14 mouse cellular contexts compared by ENCODE assay signal in the genomic region with DNA sequence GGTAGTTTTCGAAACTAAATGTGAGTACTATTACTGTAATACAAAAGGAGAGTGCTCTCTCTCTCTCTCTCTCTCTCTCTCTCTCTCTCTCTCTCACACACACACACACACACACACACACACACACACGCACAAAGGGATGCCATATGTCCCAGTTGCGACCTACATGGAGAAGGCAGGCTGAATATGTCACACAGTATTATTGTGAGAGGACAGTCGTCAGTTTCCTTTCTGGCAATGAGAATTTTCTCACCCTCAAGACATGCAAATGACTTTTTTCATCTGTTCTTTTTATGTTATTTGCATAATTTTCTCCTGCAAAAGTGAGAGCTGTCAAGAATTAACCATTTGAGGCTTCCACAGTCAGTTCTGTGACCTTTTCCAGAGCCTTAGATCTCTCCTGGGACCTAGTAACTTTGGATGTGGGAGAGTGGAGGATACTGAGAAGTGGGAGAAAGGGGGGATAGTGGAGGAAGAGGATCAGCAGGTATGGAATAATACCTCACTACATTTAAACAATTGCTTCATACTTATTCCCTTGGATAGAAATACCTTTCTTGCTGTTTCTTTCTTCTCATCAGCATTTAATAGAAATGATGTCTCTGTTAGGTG.
A peak's percentile ranks its signal among the peaks of the same experiment; 100 is the strongest.
DNase-seq lines count a peak whose midpoint lies in the region; ATAC-seq and TF ChIP-seq lines count a peak whose summit lies in the region.
"Had no signal": no experiment of that assay in that cellular context is flagged by ENCODE, and none has a peak within 500 bp of the region (broad histone marks: within the 10 kb centered on the region; RNA-seq: fewer than 3 reads in every experiment).

No protein-coding gene starts in this region.

- peaks cover 4% of the 10 kb centered on the region; the same call in 1 of the 2 replicates for H3K27me3 ChIP-seq in heart, embryonic 13.5 days (replicated peaks)
- no peaks in the 10 kb centered on the region for H3K27me3 ChIP-seq in heart, adult 2 months (ENCODE audit: control insufficient read depth, insufficient read depth, low read length)
- H3K27me3 ChIP-seq in forebrain, embryonic 14.5 days (replicated peaks; ENCODE audit: control insufficient read depth, insufficient read depth, low read length): no peaks in the 10 kb centered on the region
- no peaks in the 10 kb centered on the region for H3K27me3 ChIP-seq in midbrain, embryonic 13.5 days
- H3K27me3 ChIP-seq: liver, embryonic 13.5 days had no signal

- TF ChIP-seq CTCF in heart, adult 2 months (IDR thresholded peaks at IDR 0.05): no peak

- H3K9me3 ChIP-seq in heart, embryonic 13.5 days: no peaks in the 10 kb centered on the region
- H3K9me3 ChIP-seq in forebrain, embryonic 14.5 days (replicated peaks; ENCODE audit: control insufficient read depth, low read length): no peaks in the 10 kb centered on the region
- H3K9me3 ChIP-seq in midbrain, embryonic 13.5 days: no peaks in the 10 kb centered on the region
- H3K9me3 ChIP-seq: kidney, embryonic 15.5 days; liver, embryonic 13.5 days had no signal

- no peak overlapping the region for H3K4me3 ChIP-seq in heart, embryonic 13.5 days
- no peak overlapping the region for H3K4me3 ChIP-seq in heart, adult 2 months
- no peak overlapping the region; the same call in 1 of the 2 replicates for H3K4me3 ChIP-seq in forebrain, embryonic 14.5 days (ENCODE audit: low read depth, low read length)
- no peak overlapping the region for H3K4me3 ChIP-seq in midbrain, embryonic 13.5 days (replicated peaks)
- H3K4me3 ChIP-seq: liver, embryonic 13.5 days had no signal

- peak overlapping the region; percentile 69; the same call in 1 of the 2 replicates for H3K4me2 ChIP-seq in heart, embryonic 13.5 days
- peak overlapping the region; percentile 59 for H3K4me2 ChIP-seq in forebrain, embryonic 14.5 days (ENCODE audit: low read length)
- H3K4me2 ChIP-seq in midbrain, embryonic 13.5 days (replicated peaks): 0 out of 2 replicates have a peak overlapping the region, but pooled peaks have one; percentile 4

- no peak for ATAC-seq in heart, embryonic 13.5 days (ENCODE audit: extremely low read depth, insufficient number of reproducible peaks, low FRiP score, low TSS enrichment)
- ATAC-seq in forebrain, embryonic 14.5 days: peak; percentile 82
- ATAC-seq in midbrain, embryonic 13.5 days: peak; percentile 57; the same call in 1 of the 2 replicates
- ATAC-seq: Patski had no signal

- H3K79me2 ChIP-seq in heart, adult 2 months (replicated peaks; ENCODE audit: control insufficient read depth, insufficient read depth, low read length): no peaks in the 10 kb centered on the region

- no peak overlapping the region for H3K27ac ChIP-seq in heart, embryonic 13.5 days (replicated peaks)
- H3K27ac ChIP-seq in heart, adult 2 months: no peak overlapping the region
- no peak overlapping the region for H3K27ac ChIP-seq in forebrain, embryonic 14.5 days (ENCODE audit: low read depth, low read length)
- H3K27ac ChIP-seq in midbrain, embryonic 13.5 days: no peak overlapping the region
- H3K27ac ChIP-seq: kidney, embryonic 15.5 days; liver, embryonic 13.5 days; macrophage had no signal

- no peaks in the 10 kb centered on the region for H3K36me3 ChIP-seq in heart, embryonic 13.5 days
- no peaks in the 10 kb centered on the region for H3K36me3 ChIP-seq in heart, adult 2 months (ENCODE audit: control insufficient read depth, insufficient read depth, low read length)
- no peaks in the 10 kb centered on the region for H3K36me3 ChIP-seq in forebrain, embryonic 14.5 days (ENCODE audit: control insufficient read depth, insufficient read depth, low read length)
- no peaks in the 10 kb centered on the region for H3K36me3 ChIP-seq in midbrain, embryonic 13.5 days
- H3K36me3 ChIP-seq: kidney, embryonic 15.5 days; liver, embryonic 13.5 days had no signal

- DNase-seq in heart, adult 2 months: no peak
- peak; percentile 64 for DNase-seq in brain, adult 2 months (ENCODE audit: low read depth, low spot score)
- peak; percentile 71 for DNase-seq in forebrain, embryonic 14.5 days (ENCODE audit: low spot score)
- no peak for DNase-seq in adrenal gland, postnatal 36 days
- DNase-seq in ovary, postnatal 36 days (ENCODE audit: low spot score): no peak
- DNase-seq in kidney, adult 9 months: no peak
- DNase-seq: cerebellum, adult 18-20 months; liver, embryonic 13.5 days; spleen, adult 18-20 months had no signal

- 65% methylated on average over 4 of the region's 4 CpGs for WGBS in heart, embryonic 13.5 days
- WGBS in heart, adult 2 months: 67% methylated on average over 4 of the region's 4 CpGs
- WGBS in forebrain, embryonic 14.5 days: 33% methylated on average over 4 of the region's 4 CpGs
- 60% methylated on average over 4 of the region's 4 CpGs for WGBS in midbrain, embryonic 13.5 days

- peaks cover 3% of the 10 kb centered on the region; the same call in 1 of the 2 replicates for H3K4me1 ChIP-seq in heart, embryonic 13.5 days
- no peaks in the 10 kb centered on the region for H3K4me1 ChIP-seq in heart, adult 2 months (ENCODE audit: control insufficient read depth, insufficient read depth, low read length)
- H3K4me1 ChIP-seq in forebrain, embryonic 14.5 days (ENCODE audit: control insufficient read depth, insufficient read depth, low read length): no peaks in the 10 kb centered on the region; the same call in 1 of the 2 replicates
- H3K4me1 ChIP-seq in midbrain, embryonic 13.5 days (replicated peaks): peaks cover 23% of the 10 kb centered on the region
- H3K4me1 ChIP-seq: liver, embryonic 13.5 days had no signal

- no peak for TF ChIP-seq EP300 in heart, adult 2 months (IDR thresholded peaks at IDR 0.05; ENCODE audit: insufficient read depth, low read depth, low read length)

- no peak for TF ChIP-seq POLR2A in heart, adult 2 months (IDR thresholded peaks at IDR 0.05; ENCODE audit: insufficient read depth, low read depth, low read length)

- intact Hi-C loops in heart, adult 2 months (cut with DNase I): no loop called here

- no peak overlapping the region for H3K9ac ChIP-seq in heart, embryonic 13.5 days
- no peak overlapping the region for H3K9ac ChIP-seq in heart, adult 2 months (ENCODE audit: low read depth, low read length)
- no peak overlapping the region for H3K9ac ChIP-seq in forebrain, embryonic 14.5 days (ENCODE audit: low read length)
- H3K9ac ChIP-seq in midbrain, embryonic 13.5 days (replicated peaks): no peak overlapping the region
- H3K9ac ChIP-seq: liver, embryonic 13.5 days had no signal

Comparison
In these comparisons a context has a peak if more than half of its experiments do, and no peak if none do; other contexts are left out.
1. H3K4me2 ChIP-seq: peak in every context shown above with its lines; median percentile 69 in heart, embryonic 13.5 days; 59 in forebrain, embryonic 14.5 days; 4 in midbrain, embryonic 13.5 days.
2. DNase-seq: peak in brain, adult 2 months (single experiment) and forebrain, embryonic 14.5 days (single experiment); none in heart, adult 2 months (0 of 2), adrenal gland, postnatal 36 days (0 of 2), ovary, postnatal 36 days (single experiment) and kidney, adult 9 months (single experiment).